Mouse (Mus musculus): Measurements from ENCODE around the gene Cep44. TPM values are rescaled to one million over a fixed set of nuclear protein-coding genes. Genes with fewer than 3 reads are reported as not detected.

Gene Cep44
- total RNA-seq (2021), result 1 to 10 TPM; 7.7 to 9.3 TPM
- long read RNA-seq, experiment 1, partial matches to known transcripts, result 1 of 6 reads
- long read RNA-seq, experiment 1, other reads (novel, unspliced or antisense), result 3 of 6 reads
- long read RNA-seq, experiment 2, partial matches to known transcripts, result 0 of 10 reads
- long read RNA-seq, experiment 2, other reads (novel, unspliced or antisense), result 6 of 10 reads

DNA sequence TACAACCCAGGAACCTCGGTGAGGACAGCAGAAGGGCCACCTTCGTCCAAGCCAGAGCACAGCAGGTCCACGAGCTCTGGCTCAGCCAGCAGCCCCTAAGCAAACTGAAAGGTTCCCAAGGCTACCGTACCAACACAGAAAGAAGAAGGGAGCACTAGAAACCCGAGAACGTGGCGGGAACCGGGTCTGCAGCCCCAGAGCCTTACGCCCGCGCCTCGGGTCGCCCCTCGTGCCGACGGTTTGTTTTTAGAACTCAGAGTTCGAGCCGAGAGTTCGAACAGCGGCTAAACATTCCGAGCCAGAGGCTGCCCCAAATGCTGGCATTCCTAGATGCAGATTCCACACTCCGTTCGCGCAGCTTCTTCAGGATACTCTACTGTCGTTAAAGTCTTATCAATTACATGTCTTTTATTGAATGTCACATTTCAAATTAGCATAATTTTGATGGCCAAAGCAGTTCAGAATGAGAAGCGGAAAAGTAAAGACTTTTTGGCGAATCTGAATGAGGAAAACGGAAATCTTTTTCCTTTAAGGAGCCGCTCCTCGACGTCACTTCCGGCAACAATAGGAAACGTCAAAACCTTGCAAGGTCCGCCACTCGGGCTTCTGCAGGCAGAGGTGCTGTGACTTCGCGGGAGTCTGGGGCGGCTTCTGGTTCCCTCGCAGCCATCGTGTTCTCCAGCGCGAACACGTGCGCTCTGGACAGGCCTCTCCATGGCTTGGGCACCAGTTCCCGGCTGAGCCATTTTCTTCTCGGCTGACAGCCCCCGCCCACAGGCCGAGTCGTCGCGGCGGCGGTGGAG, at the start of gene Cep44, which contains the start of gene Fbxo8:
Gene Cep44, minus strand, starts transcription at position 490 of the 803 bp plus-strand sequence.
Gene Fbxo8, plus strand, starts transcription at position 533 of the 803 bp plus-strand sequence.
- peak; percentile 78 for DNase-seq
- intact Hi-C loops (cut with DNase I; ENCODE audit: low total_unique reads), result no loop called here

DNA sequence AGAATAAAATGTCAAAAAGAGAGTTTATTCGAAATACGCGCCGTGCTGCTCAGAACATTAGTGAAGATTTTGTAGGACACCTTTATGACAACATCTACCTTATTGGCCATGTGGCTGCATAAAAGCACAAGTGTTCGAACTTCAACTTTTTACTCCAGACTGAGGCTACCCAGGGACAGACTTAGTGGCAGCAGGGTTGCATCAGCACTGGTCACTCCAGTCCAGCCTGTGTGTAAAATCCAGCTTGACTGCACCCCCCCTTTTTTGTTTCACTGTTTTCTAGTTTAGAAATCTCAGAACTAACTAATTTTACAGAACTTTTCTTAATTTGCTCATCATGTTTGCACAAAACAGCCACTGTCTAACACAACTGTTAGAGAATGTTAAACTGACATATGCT, 40.7 kb upstream of the Cep44 start:
- no peak for DNase-seq
- intact Hi-C loops (cut with DNase I; ENCODE audit: low total_unique reads), result no loop called here

DNA sequence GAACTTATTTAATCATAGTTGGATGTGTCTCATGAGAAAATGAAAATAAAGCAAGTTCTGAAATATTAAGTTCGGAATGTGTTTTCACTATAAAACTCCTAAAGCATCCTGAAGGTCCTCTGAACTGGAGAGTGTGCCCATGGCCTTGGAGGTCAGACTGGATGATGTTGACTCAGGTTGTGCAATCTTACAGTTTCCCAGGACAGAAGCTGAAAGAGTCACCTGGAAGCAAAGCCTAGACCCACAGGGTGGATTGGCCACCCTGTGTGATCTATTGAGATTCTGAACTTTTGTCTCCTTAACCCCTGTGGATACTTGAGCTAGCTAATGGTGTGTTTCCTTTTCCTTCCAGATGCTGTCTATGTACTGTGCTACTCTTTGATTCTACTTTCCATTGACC, 40.2 kb upstream of the Cep44 start:
- intact Hi-C loops (cut with DNase I; ENCODE audit: low total_unique reads), result no loop called here
- no peak for DNase-seq

DNA sequence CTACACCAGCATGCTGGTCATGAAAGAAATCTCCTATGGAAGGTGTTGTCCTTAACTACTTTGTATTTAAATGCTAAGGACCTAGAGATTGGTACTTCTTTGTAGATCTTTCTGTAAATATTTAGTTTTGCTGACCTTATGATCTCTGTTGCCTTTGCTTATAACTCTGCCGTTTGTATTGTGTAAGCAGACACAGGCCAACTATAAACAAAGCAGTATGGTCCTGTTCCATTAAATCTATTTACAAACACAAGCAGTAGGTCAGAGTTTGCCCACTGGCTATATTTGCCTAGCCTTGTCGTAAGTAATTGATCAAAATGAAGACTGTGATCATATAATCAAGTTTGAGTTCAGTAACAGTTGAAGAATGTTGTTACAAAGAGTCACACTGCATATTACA, 38.2 kb upstream of the Cep44 start:
- no peak for DNase-seq
- intact Hi-C loops (cut with DNase I; ENCODE audit: low total_unique reads), result no loop called here

DNA sequence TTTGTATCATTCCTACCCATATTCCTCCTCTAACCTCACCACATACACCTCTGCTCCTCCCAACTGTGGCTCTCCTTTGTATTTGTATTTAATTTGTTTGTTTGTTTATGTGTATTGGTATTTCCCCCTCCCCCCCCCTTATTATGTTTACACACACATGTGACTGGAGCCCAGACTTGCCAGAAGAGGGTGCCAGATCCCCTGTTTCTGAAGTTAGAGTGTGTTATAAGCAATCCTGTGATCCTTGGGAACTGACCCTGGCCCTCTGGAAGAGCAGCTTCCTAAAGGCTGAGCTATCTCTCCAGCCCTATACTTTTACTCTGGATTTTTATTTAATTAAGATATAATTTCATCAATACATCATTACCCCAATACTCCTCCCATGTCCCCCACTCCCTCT, 32.0 kb upstream of the Cep44 start:
- intact Hi-C loops (cut with DNase I; ENCODE audit: low total_unique reads), result no loop called here
- no peak for DNase-seq

DNA sequence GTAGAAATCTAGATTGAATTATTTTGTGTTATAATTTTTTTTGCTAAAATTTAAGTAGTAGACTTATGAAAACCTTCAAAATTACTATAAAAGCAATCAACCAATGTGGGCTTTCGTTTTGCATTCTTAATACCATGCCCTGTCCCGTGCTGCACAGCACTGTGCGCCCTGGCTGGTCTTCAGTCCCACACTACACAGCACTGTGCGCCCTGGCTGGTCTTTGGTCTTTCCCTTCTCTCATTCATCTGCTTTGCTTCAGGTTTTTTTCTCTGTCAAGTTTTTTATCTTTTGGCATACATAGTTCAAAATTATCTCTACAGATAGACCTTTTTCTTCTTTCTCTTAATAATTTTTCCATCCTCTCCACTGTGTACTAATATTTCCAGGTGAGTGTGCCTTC, 30.1 kb upstream of the Cep44 start:
- intact Hi-C loops (cut with DNase I; ENCODE audit: low total_unique reads), result no loop called here
- peak; percentile 31 for DNase-seq

DNA sequence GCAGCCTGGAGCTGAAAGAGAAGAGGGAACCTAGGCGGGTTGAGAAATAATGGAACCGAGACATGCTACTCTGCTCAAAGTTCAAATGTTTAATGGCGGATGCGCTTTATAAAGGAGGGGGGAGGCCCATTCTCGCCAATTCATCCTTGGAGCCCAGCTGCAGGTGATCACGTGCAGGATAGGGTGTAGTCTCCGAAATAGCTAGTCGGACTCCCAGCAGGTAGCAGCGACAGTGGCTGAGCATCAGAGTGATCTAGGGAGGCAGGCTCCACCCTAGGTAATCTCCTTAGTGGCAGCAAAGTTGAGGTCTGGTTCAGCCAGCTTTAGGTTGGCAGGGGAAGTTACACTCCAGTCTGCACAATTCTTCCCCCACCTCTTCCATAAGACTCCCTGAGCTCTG, 16.0 kb upstream of the Cep44 start:
- no peak for DNase-seq
- intact Hi-C loops (cut with DNase I; ENCODE audit: low total_unique reads), result no loop called here

DNA sequence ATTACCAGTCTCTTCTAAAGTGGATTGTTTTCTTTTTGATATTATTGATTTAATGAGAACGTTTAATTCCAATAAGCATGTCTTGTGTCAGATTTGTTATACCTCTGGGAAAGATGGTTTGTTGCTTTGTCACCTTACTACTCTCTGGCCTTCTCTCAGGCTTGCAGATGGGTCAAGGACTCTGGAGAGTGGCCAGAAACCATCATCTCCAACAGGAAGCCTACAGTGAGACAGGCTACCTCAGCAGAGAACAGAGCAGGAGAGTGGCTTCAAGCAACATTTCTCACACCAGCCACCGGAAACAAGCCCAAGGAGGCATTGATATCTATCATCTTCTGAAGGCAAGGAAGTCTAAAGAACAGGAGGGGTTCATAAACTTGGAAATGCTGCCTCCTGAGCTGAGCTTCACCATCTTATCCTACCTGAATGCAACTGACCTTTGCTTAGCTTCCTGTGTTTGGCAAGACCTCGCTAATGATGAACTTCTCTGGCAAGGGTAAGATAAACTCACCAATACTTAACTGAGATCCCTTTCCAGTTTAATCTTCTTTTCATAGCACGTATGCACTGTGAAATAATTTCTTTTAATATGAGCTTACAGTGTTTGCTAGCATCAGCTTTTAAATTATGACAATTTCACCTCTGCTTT, 13.7 kb upstream of the Cep44 start:
- intact Hi-C loops (cut with DNase I; ENCODE audit: low total_unique reads), result no loop called here
- no peak for DNase-seq

DNA sequence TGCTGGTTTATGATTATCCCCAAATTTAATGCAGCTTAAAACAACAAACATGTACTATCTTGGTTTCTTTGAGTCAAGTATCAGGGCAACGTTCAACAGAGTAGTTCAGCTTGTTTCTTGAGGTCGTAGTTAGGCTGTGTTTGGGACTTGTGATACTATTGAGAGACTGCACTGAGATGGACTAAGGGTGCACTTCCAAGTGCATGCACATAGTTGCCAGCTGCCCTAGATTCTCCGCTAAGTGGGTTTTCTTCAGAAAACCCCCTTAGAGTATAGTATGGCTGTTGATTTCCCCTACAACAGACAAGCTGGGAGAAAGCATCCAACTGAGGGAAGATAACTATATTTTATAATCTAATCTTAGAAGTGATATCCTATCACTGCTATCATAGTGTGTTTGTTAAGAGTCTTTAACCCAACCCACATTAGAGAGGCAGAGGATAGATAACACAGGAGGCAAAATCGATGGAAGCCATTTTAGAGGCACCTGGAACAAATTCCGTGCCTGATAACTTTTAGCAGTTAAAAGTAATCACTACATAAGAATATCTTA, 1.8 kb upstream of the Cep44 start:
- intact Hi-C loops (cut with DNase I; ENCODE audit: low total_unique reads), result no loop called here
- DNase-seq, result no peak

DNA sequence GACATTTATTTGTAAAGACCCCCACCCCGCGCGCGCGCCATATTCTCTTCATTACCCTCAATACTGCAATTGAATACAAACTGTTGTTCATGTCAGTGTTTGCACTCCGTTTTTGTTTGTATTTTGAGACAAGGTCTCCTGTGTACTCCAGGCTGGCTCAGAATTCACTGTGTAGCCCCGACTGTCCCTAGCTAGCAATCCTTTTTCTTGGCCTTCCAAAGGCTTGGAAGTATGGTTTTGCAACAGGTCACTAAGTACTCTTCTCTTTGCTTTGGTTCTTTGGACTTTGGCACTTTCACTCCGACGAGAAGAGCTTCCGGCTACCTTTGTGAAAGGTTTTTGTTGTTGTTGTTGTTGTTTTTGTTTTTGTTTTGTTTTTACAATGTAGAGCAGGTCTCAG, 1.2 kb upstream of the Cep44 start:
- intact Hi-C loops (cut with DNase I; ENCODE audit: low total_unique reads), result no loop called here
- DNase-seq, result no peak

DNA sequence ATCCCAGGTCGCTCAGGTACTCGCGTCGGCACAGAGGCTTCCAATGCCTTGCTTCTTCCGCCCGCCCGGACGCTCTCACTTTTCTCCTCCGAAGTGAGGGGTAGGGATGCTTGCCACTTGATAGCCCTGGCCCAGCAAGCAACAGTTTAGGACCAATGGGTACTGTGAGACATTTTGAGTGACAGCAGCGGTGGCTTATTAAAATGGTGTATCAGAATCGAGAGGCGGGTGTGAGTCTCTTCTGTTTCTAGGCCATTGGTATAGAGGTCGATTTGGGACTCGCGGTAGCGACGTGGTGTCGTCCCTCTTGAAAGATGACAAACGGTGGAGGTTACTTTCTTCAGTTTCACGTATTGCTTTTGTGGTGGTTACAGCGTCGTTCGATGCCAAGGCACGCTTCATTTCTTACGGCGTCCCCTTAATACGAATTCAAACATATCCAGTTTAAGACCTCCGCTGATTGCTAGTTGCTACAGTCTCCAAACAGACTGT, 560 bp upstream of the Cep44 start:
- intact Hi-C loops (cut with DNase I; ENCODE audit: low total_unique reads), result no loop called here
- peak; percentile 81 for DNase-seq

DNA sequence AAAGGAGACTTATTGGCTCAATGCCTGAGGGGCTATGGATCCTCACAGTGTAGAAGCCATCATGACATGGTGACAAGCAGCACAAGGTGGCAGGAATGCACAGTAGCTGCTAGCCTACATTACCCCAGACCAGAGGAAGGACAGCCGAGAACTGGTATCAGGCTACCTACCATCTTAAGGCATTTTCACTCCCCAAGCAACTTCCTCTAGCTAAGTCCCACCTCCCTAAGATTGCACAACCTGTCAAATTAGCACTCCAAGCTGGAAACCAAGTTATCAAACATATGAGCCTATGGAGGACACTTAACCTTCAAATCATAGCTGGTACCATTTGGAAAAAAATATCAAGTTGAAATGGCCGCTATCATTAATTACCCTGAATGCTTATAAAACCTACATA, 3.0 kb downstream of the Cep44 start:
- intact Hi-C loops (cut with DNase I; ENCODE audit: low total_unique reads), result no loop called here
- DNase-seq, result no peak

DNA sequence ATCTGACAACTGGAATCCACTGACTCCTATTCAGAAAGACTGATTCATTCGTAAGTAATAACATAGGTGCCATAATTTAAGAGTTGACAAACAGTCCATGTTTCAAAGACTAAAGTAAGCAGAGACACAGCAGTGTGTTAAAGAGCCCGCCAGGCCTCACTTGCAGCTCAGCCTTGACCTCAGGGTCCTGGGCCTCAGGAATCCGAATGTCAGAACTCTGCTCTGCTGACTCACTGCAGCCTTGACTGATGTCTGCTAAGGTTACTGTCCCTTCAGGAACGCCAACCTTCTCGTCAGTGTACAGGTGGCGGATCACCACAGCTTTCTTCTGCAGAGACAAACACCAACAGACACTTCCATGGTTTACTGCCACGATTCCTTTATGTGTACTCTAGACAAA, 10.1 kb downstream of the Cep44 start:
- intact Hi-C loops (cut with DNase I; ENCODE audit: low total_unique reads), result no loop called here
- DNase-seq, result no peak

DNA sequence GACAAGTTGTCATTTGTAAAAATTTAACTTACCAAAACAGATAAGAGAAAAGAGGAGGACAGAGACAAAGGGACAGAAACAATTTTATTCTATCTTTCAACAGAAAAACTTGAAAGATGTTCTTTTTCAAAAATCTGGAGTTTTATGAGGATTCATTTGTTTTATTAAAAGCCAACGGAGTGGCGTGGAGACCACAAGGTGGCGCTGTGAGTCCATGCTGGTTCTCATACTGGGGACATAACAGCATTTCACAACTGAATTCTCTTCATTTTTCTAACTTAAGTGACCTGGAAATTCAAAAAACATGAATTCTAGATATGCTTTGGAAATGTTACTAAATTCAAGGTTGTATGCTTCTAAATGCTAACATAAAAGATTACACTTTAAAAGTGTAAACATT, 20.5 kb downstream of the Cep44 start:
- intact Hi-C loops (cut with DNase I; ENCODE audit: low total_unique reads), result no loop called here
- peak; percentile 68 for DNase-seq

DNA sequence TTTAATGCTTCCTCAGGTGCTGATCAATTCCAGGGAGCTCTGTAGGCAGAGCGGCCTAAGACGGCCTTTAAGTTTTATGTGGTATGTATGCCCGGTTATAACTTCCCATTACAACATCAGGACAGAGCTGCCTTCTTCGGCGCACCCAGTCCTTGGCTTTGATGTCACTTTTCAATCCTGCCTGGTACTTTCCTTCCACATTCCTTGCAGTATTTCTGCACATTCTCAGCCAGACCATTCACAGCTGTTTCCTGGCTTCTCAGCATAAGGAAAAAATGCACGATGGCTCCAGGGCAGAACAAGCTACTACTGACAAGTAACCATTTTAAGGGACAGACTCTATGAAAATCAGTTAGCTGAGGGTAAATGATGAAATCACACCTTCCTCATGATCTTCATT, 22.0 kb downstream of the Cep44 start:
- intact Hi-C loops (cut with DNase I; ENCODE audit: low total_unique reads), result no loop called here
- no peak for DNase-seq

DNA sequence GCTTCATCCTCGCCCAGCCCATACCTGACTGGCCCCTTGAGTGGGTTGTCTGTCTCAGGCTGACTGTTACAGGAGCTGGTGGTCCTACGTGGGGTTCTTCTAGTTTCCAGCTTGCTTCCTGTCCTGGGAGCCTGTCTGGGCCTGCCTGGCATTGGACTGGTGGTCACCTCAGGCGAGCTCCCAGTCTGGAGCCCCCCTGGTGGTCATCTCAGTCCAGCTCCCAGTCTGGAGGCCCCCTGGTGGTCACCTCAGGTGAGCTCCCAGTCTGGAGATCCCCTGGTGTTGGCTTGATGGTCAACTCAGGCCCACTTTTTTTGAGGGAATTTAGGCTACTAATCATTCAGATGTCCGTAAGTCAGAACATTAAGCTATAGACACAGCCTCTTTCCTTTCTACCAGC, 29.8 kb downstream of the Cep44 start:
- intact Hi-C loops (cut with DNase I; ENCODE audit: low total_unique reads), result no loop called here
- DNase-seq, result no peak

DNA sequence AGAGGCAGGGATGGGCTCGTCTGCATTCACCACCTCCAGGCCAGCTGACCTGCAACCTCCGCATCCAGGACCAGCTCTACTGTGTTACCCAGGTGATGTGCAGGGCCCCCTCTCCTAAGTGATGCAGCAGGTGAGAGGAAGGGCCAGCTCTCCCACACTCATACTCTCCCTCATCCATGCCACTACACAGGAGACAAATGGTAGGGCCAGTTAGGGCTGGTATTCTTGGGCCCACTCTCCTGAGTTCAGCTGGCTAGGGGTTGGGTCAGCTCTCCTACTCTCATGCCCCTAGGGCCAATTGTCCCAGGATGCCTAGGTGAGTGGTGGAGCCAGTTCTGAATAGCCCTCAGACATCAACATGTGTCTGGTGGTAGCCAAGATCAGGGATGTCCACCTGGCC, 30.6 kb downstream of the Cep44 start:
- intact Hi-C loops (cut with DNase I; ENCODE audit: low total_unique reads), result no loop called here
- DNase-seq, result no peak

DNA sequence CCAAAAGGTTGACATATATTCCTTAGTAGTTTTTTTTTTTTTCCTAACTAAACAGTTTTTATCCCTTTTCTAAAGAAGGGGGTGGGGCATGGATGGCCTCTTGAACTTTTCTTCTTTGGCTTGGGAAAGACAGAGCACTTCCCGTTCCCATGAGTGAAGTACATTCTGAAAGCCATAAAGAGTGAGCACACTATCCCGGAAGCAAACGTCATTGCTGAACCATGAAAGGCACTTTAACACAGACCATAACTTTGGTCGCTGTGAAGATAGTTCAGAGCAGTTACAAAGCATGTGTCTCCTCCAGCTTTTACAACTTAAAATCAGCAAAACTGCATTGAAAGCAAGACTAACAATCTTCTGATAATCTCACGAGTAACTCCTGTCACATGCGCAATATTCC, 32.0 kb downstream of the Cep44 start:
- intact Hi-C loops (cut with DNase I; ENCODE audit: low total_unique reads), result no loop called here
- no peak for DNase-seq

DNA sequence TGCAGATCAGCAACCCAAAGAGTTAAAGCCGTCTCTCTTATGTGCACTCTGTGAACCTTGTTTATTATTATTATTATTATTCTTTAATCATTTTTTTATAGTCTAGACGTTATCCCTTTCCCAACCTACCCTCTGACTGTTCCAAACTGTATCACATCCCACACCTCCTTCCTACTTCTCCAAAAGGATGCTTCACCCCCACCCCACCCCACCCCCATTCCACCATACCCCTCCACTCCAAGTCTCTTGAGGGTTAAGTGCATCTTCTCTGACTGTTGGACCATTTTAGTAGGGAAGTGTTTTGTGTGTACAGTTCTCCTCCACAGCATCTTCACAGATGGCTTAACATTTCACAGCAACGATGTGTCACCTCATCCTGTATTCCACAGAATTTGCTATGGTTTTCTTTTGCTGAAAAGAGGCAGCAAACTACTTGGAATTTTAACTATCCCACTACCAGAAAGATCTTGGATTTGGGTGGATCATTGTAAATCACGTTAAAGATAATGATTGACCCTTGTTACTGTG, 41.8 kb downstream of the Cep44 start:
- no peak for DNase-seq
- intact Hi-C loops (cut with DNase I; ENCODE audit: low total_unique reads), result no loop called here

DNA sequence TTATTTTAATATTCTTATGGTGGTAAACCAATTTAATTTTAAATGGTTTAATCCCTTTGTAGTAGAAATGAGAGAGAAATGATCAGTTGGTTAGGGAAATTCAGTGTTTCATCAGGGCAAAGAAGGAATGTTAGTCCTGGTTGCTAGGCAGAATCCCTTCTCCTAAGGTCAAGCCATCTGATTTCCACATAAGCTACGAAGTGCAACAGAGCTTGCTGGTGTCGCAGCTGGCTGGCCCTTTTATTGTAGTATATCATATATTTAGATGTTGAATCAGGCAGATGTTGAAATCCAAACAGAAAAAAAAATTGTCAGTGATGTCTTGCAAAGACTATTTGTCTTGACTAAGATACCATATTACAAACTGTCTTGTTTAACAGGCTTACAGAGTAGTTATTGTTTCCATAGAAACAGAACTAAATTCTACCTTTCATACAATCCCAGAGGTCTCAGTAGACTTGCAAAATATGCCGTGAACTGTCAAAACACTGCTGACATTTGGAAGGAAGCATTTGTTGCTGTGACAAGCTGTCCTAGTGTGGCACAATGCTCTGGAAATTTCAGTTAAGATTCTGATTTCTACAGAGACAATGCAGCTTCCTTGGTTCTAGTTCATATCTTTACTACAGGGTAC, 42.4 kb downstream of the Cep44 start:
- DNase-seq, result no peak
- intact Hi-C loops (cut with DNase I; ENCODE audit: low total_unique reads), result no loop called here

Measured in gastrocnemius, postnatal 14 days (tissue).